Comparison of ENCODE assay signal across 8 mouse cellular contexts in the genomic region with DNA sequence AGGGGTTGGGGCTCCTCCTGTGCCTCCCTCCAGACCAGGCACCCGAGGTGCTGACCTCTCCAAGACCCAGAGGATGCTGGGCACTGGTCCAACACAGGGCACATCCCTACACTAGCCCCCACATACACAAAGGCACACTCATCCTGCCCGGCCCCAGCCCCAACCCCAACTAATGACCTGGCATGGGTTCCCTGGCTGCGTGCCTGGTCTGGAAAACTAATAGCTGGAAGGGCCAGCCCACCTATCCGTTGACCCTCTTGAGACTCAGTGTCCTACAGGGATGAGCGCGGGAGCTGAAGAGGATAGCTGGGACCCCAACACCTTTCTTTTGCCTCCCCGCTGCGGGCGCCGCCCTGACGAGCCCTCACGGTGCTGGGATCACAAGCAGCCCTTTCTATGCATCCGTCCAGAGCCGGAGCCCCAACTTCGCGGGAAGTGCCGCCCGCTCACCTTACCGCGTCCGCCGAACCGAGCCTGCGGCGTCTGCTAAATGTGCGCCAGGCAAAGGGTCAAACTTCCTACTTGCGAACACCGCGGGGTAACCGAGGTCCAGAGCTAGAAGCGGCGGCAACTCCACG. TPM values are rescaled to one million over a fixed set of nuclear protein-coding genes. Genes with fewer than 3 reads are reported as not detected.
A peak's percentile ranks its signal among the peaks of the same experiment; 100 is the strongest.
DNase-seq lines count a peak whose midpoint lies in the region; ATAC-seq and TF ChIP-seq lines count a peak whose summit lies in the region.
"Had no signal": no experiment of that assay in that cellular context is flagged by ENCODE, and none has a peak within 500 bp of the region (broad histone marks: within the 10 kb centered on the region; RNA-seq: fewer than 3 reads in every experiment).

No protein-coding gene starts in this region.

- H3K4me1 ChIP-seq in lung, embryonic 15.5 days: peaks cover 14% of the 10 kb centered on the region
- no peaks in the 10 kb centered on the region for H3K4me1 ChIP-seq in lung, adult 2 months (ENCODE audit: control insufficient read depth, insufficient read depth, low read length)
- H3K4me1 ChIP-seq in embryonic facial prominence, embryonic 10.5 days: peaks cover 24% of the 10 kb centered on the region
- peaks cover 13% of the 10 kb centered on the region for H3K4me1 ChIP-seq in hindbrain, embryonic 15.5 days (replicated peaks)
- H3K4me1 ChIP-seq in midbrain, embryonic 15.5 days: peaks cover 11% of the 10 kb centered on the region

- H3K27ac ChIP-seq in lung, embryonic 15.5 days: no peak overlapping the region
- peak overlapping the region; percentile 44; the same call in 1 of the 2 replicates for H3K27ac ChIP-seq in embryonic facial prominence, embryonic 10.5 days (replicated peaks)
- no peak overlapping the region for H3K27ac ChIP-seq in hindbrain, embryonic 15.5 days (replicated peaks)
- H3K27ac ChIP-seq in midbrain, embryonic 15.5 days: no peak overlapping the region

- H3K4me2 ChIP-seq in lung, embryonic 15.5 days: peak overlapping the region; percentile 76
- H3K4me2 ChIP-seq in hindbrain, embryonic 15.5 days: peak overlapping the region; percentile 60
- H3K4me2 ChIP-seq in midbrain, embryonic 15.5 days: peak overlapping the region; percentile 45

- peaks cover 47% of the 10 kb centered on the region for H3K27me3 ChIP-seq in lung, embryonic 15.5 days
- peaks cover 59% of the 10 kb centered on the region for H3K27me3 ChIP-seq in embryonic facial prominence, embryonic 10.5 days (replicated peaks; ENCODE audit: low read depth, poor library complexity, severe bottlenecking)
- peaks cover 38% of the 10 kb centered on the region for H3K27me3 ChIP-seq in hindbrain, embryonic 15.5 days
- H3K27me3 ChIP-seq in midbrain, embryonic 15.5 days (replicated peaks): peaks cover 45% of the 10 kb centered on the region

- DNase-seq in lung, adult 2 months: no peak
- DNase-seq in embryonic facial prominence, embryonic 10.5 days (ENCODE audit: low spot score): no peak
- no peak for DNase-seq in c-Kit-positive CD71-positive TER-119-positive erythroid progenitor cells, embryonic 14.5 days (ENCODE audit: low spot score)

- H3K9ac ChIP-seq in lung, embryonic 15.5 days: no peak overlapping the region; the same call in 1 of the 2 replicates
- H3K9ac ChIP-seq in hindbrain, embryonic 15.5 days: no peak overlapping the region
- H3K9ac ChIP-seq in midbrain, embryonic 15.5 days: no peak overlapping the region

- peak overlapping the region; percentile 42 for H3K4me3 ChIP-seq in lung, embryonic 15.5 days
- H3K4me3 ChIP-seq in lung, adult 2 months (replicated peaks; ENCODE audit: extremely low read depth, low read depth, low read length): no peak overlapping the region
- peak overlapping the region; percentile 60 for H3K4me3 ChIP-seq in embryonic facial prominence, embryonic 10.5 days
- H3K4me3 ChIP-seq in hindbrain, embryonic 15.5 days: peak overlapping the region; percentile 34
- peak overlapping the region; percentile 28 for H3K4me3 ChIP-seq in midbrain, embryonic 15.5 days

- under 1% methylated on average over 33 of the region's 33 CpGs for WGBS in lung, embryonic 15.5 days
- WGBS in lung, adult 2 months: under 1% methylated on average over 33 of the region's 33 CpGs
- under 1% methylated on average over 33 of the region's 33 CpGs for WGBS in embryonic facial prominence, embryonic 10.5 days
- WGBS in hindbrain, embryonic 15.5 days: under 1% methylated on average over 33 of the region's 33 CpGs
- 1% methylated on average over 33 of the region's 33 CpGs for WGBS in midbrain, embryonic 15.5 days

- TF ChIP-seq CTCF in lung, adult 2 months (IDR thresholded peaks at IDR 0.05; ENCODE audit: insufficient read depth, low read length): no peak

- no peak for ATAC-seq in lung, embryonic 15.5 days (ENCODE audit: borderline replicate concordance, extremely low read depth, low FRiP score, low TSS enrichment)
- ATAC-seq in hindbrain, embryonic 15.5 days (ENCODE audit: low FRiP score, low read depth): no peak
- no peak for ATAC-seq in midbrain, embryonic 15.5 days (replicated peaks)
- no peak for ATAC-seq in monocyte, adult 5-6 weeks (replicated peaks; ENCODE audit: insufficient number of reproducible peaks, low FRiP score, low TSS enrichment, poor library complexity, severe bottlenecking)

- TF ChIP-seq POLR2A in lung, adult 2 months (IDR thresholded peaks at IDR 0.05; ENCODE audit: borderline replicate concordance, extremely low read depth, low read depth, low read length): no peak

- H3K36me3 ChIP-seq in lung, embryonic 15.5 days: no peaks in the 10 kb centered on the region
- H3K36me3 ChIP-seq in embryonic facial prominence, embryonic 10.5 days (replicated peaks): peaks cover 4% of the 10 kb centered on the region; the same call in 1 of the 2 replicates
- H3K36me3 ChIP-seq in hindbrain, embryonic 15.5 days: no peaks in the 10 kb centered on the region
- H3K36me3 ChIP-seq in midbrain, embryonic 15.5 days (replicated peaks): no peaks in the 10 kb centered on the region

- no peaks in the 10 kb centered on the region for H3K9me3 ChIP-seq in lung, embryonic 15.5 days
- no peaks in the 10 kb centered on the region for H3K9me3 ChIP-seq in embryonic facial prominence, embryonic 10.5 days
- H3K9me3 ChIP-seq in hindbrain, embryonic 15.5 days: no peaks in the 10 kb centered on the region
- no peaks in the 10 kb centered on the region for H3K9me3 ChIP-seq in midbrain, embryonic 15.5 days

RNA-seq across cellular contexts. Expression of a gene that starts 1.1 kb away (rescaled TPM):
- 0.09 TPM in 1 of 2 replicates, not detected in the other for polyA plus RNA-seq in lung, embryonic 15.5 days (2015; fragmentation: Nextera tagmentation; extraction: Ambion mirVana)
- not detected in 2 replicates for polyA plus RNA-seq in lung, adult 2 months (2012; rRNA removed)
- 0.35 and 0.36 TPM in 2 replicates for polyA plus RNA-seq in embryonic facial prominence, embryonic 10.5 days (2016; fragmentation: Nextera tagmentation; extraction: Ambion mirVana)
- polyA plus RNA-seq in hindbrain, embryonic 15.5 days (2015; fragmentation: Nextera tagmentation; extraction: Ambion mirVana): 2.7 and 5.4 TPM in 2 replicates
- 3.1 and 6.1 TPM in 2 replicates for polyA plus RNA-seq in midbrain, embryonic 15.5 days (2015; fragmentation: Nextera tagmentation; extraction: Ambion mirVana)
- not detected in 3 replicates for total RNA-seq in monocyte, adult 5-6 weeks (2017)
- polyA plus RNA-seq: spleen, adult 2 months had no signal

RNA-seq across cellular contexts. Expression of a gene that starts 6.6 kb away (rescaled TPM):
- polyA plus RNA-seq in lung, embryonic 15.5 days (2015; fragmentation: Nextera tagmentation; extraction: Ambion mirVana): 0.51 TPM in 1 of 2 replicates, not detected in the other
- polyA plus RNA-seq in lung, adult 2 months (2012; rRNA removed): 24.4 and 37.5 TPM in 2 replicates
- 0.88 TPM in 1 of 2 replicates, not detected in the other for polyA plus RNA-seq in embryonic facial prominence, embryonic 10.5 days (2016; fragmentation: Nextera tagmentation; extraction: Ambion mirVana)
- 0.30 and 0.91 TPM in 2 replicates for polyA plus RNA-seq in hindbrain, embryonic 15.5 days (2015; fragmentation: Nextera tagmentation; extraction: Ambion mirVana)
- 0.73 and 0.80 TPM in 2 replicates for polyA plus RNA-seq in midbrain, embryonic 15.5 days (2015; fragmentation: Nextera tagmentation; extraction: Ambion mirVana)
- not detected in 3 replicates for total RNA-seq in monocyte, adult 5-6 weeks (2017)

RNA-seq across cellular contexts. Expression of a gene that starts 6.6 kb away (rescaled TPM):
- polyA plus RNA-seq in lung, embryonic 15.5 days (2015; fragmentation: Nextera tagmentation; extraction: Ambion mirVana): 62.7 and 65.0 TPM in 2 replicates
- polyA plus RNA-seq in lung, adult 2 months (2012; rRNA removed): 107 and 131 TPM in 2 replicates
- 62.9 and 69.3 TPM in 2 replicates for polyA plus RNA-seq in embryonic facial prominence, embryonic 10.5 days (2016; fragmentation: Nextera tagmentation; extraction: Ambion mirVana)
- 73.9 and 77.2 TPM in 2 replicates for polyA plus RNA-seq in hindbrain, embryonic 15.5 days (2015; fragmentation: Nextera tagmentation; extraction: Ambion mirVana)
- 71.9 and 75.8 TPM in 2 replicates for polyA plus RNA-seq in midbrain, embryonic 15.5 days (2015; fragmentation: Nextera tagmentation; extraction: Ambion mirVana)
- total RNA-seq in monocyte, adult 5-6 weeks (2017): 13.5 to 34.1 TPM (median 18.4 TPM) in 3 replicates

RNA-seq across cellular contexts. Expression of a gene that starts 31.8 kb away (rescaled TPM):
- polyA plus RNA-seq in lung, embryonic 15.5 days (2015; fragmentation: Nextera tagmentation; extraction: Ambion mirVana): 25.6 and 27.4 TPM in 2 replicates
- 40.2 and 62.6 TPM in 2 replicates for polyA plus RNA-seq in lung, adult 2 months (2012; rRNA removed)
- polyA plus RNA-seq in embryonic facial prominence, embryonic 10.5 days (2016; fragmentation: Nextera tagmentation; extraction: Ambion mirVana): 30.9 and 34.0 TPM in 2 replicates
- 49.3 and 55.0 TPM in 2 replicates for polyA plus RNA-seq in hindbrain, embryonic 15.5 days (2015; fragmentation: Nextera tagmentation; extraction: Ambion mirVana)
- 56.7 and 57.5 TPM in 2 replicates for polyA plus RNA-seq in midbrain, embryonic 15.5 days (2015; fragmentation: Nextera tagmentation; extraction: Ambion mirVana)
- 3.5 to 7.1 TPM (median 3.8 TPM) in 3 replicates for total RNA-seq in monocyte, adult 5-6 weeks (2017)

RNA-seq across cellular contexts. Expression of a gene that starts 34.3 kb away (rescaled TPM):
- 20.8 and 21.9 TPM in 2 replicates for polyA plus RNA-seq in lung, embryonic 15.5 days (2015; fragmentation: Nextera tagmentation; extraction: Ambion mirVana)
- 45.9 and 49.7 TPM in 2 replicates for polyA plus RNA-seq in lung, adult 2 months (2012; rRNA removed)
- 34.3 and 40.1 TPM in 2 replicates for polyA plus RNA-seq in embryonic facial prominence, embryonic 10.5 days (2016; fragmentation: Nextera tagmentation; extraction: Ambion mirVana)
- polyA plus RNA-seq in hindbrain, embryonic 15.5 days (2015; fragmentation: Nextera tagmentation; extraction: Ambion mirVana): 20.2 and 27.6 TPM in 2 replicates
- polyA plus RNA-seq in midbrain, embryonic 15.5 days (2015; fragmentation: Nextera tagmentation; extraction: Ambion mirVana): 22.2 and 23.8 TPM in 2 replicates
- 2.3 to 6.6 TPM (median 6.1 TPM) in 3 replicates for total RNA-seq in monocyte, adult 5-6 weeks (2017)

Comparison
In these comparisons a context has a peak if more than half of its experiments do, and no peak if none do; other contexts are left out.
1. RNA of a gene that starts 6.6 kb away (polyA plus RNA-seq): 24.4 to 37.5 TPM in lung, adult 2 months; 0.30 to 0.91 TPM in hindbrain, embryonic 15.5 days, 0.88 TPM in embryonic facial prominence, embryonic 10.5 days, 0.73 to 0.80 TPM in midbrain, embryonic 15.5 days and 0.51 TPM in lung, embryonic 15.5 days; every median in the first group is over 10 times any median in the second.
2. Peak in every context shown above with its lines, with median percentiles within 50 percentile points of each other: H3K4me2 ChIP-seq.